Mouse (Mus musculus): ENCODE results near the gene Fam122a. TPM values are rescaled to one million over a fixed set of nuclear protein-coding genes. Genes with fewer than 3 reads are reported as not detected.

Fam122a gene
- polyA plus RNA-seq, 1 experiment from 2014 or later = 50.9 TPM

DNA sequence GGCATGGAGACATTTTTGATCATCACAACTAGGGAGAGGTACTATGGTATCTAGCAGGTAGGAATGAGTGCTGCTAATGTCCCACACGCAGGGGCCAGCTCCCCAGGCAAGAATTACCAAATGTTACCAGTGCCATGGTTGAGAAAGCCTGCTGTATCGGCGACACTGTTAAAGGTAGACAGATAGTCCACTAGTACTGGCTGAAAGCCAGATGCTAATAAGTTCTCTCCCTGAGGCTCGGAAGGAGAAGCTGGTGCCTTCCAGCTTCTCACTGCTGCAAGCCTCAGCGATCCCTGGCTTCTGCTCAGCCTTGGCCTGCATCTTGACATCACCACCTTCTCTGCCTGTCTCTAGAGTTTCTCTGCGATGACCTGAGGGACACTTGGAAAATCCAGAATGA is 32.2 kb upstream of the Fam122a start:
- DNase-seq (ENCODE audit: low spot score) = peak; percentile 66
- Histone ChIP-seq H3K36me3 (no peaks in the 10 kb centered on the region), H3K27ac (no peak overlapping the region; the same call in 1 of the 2 replicates), H3K4me3 (no peak overlapping the region), H3K4me1 (peaks cover 64% of the 10 kb centered on the region), H3K9me3 (no peaks in the 10 kb centered on the region), H3K27me3 (ENCODE audit: insufficient read depth, poor library complexity, severe bottlenecking) (no peaks in the 10 kb centered on the region)
- 77% methylated on average over 6 of the region's 6 CpGs for WGBS

DNA sequence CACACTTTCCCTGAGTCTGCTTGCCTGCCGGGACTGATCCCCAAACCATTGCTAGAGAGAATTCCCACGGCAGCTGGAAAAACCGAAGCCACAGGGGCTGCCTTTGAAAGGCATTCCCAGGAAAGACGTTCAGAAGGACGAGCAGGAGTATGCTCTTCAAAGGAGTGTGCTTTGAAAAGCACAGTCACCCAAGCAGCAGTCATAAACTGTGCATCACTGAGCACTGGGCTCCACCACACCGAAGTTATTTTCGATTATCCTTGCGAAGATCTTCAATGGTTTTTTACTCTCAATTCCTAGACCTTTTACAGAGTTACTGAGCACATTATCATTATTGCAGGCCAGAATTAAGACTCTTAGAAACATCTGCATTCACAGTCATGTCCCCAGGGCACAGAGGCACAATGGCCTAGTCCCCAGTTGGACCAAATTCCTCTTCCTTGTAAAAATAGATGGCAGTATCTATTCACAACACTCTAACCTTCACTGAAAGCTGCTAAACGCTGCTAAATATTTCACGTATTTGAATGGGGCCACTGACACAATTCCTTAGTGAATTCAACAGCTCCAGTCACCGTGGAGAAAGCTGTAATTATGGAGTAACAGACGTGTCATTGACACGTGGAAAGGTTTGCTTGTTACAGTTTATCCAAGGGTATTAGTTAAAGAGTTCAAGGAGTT is 31.1 kb upstream of the Fam122a start:
- H3K4me3 ChIP-seq = no peak overlapping the region
- H3K4me1 ChIP-seq = peaks cover 55% of the 10 kb centered on the region
- H3K27ac ChIP-seq = no peak overlapping the region
- DNase-seq (ENCODE audit: low spot score) = peak; percentile 57
- H3K27me3 ChIP-seq (ENCODE audit: insufficient read depth, poor library complexity, severe bottlenecking) = no peaks in the 10 kb centered on the region
- no peaks in the 10 kb centered on the region for H3K9me3 ChIP-seq
- H3K36me3 ChIP-seq = no peaks in the 10 kb centered on the region
- WGBS = 57% methylated on average over 13 of the region's 13 CpGs

DNA sequence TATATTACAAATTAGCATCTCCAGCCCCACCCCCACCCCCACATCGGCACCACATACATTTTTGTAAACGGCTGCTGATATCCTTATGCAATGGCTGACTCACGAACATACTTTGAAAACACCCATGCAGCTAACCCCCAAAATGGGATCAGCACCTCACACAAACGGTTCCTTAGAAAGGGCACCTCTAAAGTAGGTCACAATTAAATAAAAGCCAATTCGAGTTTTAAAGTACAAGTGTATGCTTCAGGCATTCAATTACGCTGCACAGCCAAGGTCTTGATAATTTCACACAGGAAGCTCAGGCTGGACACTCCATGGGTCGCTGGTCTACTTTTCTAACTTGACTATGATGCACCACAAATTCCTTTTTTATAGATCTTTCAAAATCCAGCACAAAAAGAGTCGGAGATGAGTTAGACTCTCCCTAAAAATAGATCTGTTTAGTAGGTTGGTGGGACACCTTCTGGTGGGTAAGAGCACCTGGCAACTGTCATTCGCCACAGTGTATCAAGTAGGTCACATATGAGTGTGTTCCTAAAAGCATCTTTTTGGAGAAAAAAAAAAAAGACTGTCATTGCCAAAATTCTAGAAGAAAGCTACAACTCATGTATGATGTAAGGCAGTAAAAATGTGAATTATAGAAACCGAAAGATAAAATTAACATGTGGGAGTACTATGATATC is 25.7 kb upstream of the Fam122a start:
- Histone ChIP-seq H3K27ac (no peak overlapping the region), H3K27me3 (ENCODE audit: insufficient read depth, poor library complexity, severe bottlenecking) (no peaks in the 10 kb centered on the region), H3K9me3 (no peaks in the 10 kb centered on the region), H3K4me1 (peaks cover 20% of the 10 kb centered on the region), H3K4me3 (no peak overlapping the region), H3K36me3 (no peaks in the 10 kb centered on the region)
- peak; percentile 56 for DNase-seq (ENCODE audit: low spot score)
- WGBS = 76% methylated on average over 10 of the region's 10 CpGs

- Histone ChIP-seq H3K36me3 (no peaks in the 10 kb centered on the region), H3K4me3 (no peak overlapping the region), H3K27me3 (ENCODE audit: insufficient read depth, poor library complexity, severe bottlenecking) (no peaks in the 10 kb centered on the region), H3K27ac (0 out of 2 replicates have a peak overlapping the region, but pooled peaks have one; percentile 22), H3K4me1 (peaks cover 21% of the 10 kb centered on the region; the same call in 1 of the 2 replicates), H3K9me3 (no peaks in the 10 kb centered on the region)
- peak; percentile 57 for DNase-seq (ENCODE audit: low spot score)
These were observed 24.4 kb upstream of the Fam122a start for GRCm38 (mm10) chr19:24501525-24501924.

- Histone ChIP-seq H3K27ac (no peak overlapping the region), H3K27me3 (ENCODE audit: insufficient read depth, poor library complexity, severe bottlenecking) (no peaks in the 10 kb centered on the region), H3K4me1 (peaks cover 16% of the 10 kb centered on the region; the same call in 1 of the 2 replicates), H3K9me3 (no peaks in the 10 kb centered on the region), H3K4me3 (no peak overlapping the region), H3K36me3 (no peaks in the 10 kb centered on the region)
- whole genome bisulfite sequencing = 86% methylated on average over 5 of the region's 5 CpGs
- no peak for DNase-seq (ENCODE audit: low spot score)
These were observed 23.3 kb upstream of the Fam122a start for GRCm38 (mm10) chr19:24500431-24500830.

DNA sequence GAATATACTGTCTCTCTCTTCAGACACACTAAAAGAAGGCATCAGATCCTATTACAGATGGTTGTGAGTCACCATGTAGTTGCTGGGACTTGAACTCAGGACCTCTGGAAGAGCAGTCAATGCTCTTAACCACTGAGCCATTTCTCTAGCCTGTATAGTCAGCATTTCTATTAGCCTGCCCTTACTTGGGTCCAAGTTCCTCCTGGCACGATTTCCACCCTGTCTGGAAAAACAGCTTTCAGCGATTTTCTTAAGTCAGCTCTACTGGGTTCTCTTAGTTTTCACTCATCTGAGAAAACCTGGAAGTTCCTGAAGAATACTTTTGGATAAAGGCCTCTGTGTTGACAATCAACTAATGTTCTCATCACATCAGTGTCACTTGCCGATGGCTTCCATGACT is 22.1 kb upstream of the Fam122a start:
- Histone ChIP-seq H3K36me3 (no peaks in the 10 kb centered on the region), H3K4me3 (no peak overlapping the region), H3K27me3 (ENCODE audit: insufficient read depth, poor library complexity, severe bottlenecking) (no peaks in the 10 kb centered on the region), H3K4me1 (peaks cover 16% of the 10 kb centered on the region; the same call in 1 of the 2 replicates), H3K27ac (no peak overlapping the region), H3K9me3 (no peaks in the 10 kb centered on the region)
- DNase-seq (ENCODE audit: low spot score) = peak; percentile 0
- 83% methylated on average over 3 of the region's 3 CpGs for WGBS

DNA sequence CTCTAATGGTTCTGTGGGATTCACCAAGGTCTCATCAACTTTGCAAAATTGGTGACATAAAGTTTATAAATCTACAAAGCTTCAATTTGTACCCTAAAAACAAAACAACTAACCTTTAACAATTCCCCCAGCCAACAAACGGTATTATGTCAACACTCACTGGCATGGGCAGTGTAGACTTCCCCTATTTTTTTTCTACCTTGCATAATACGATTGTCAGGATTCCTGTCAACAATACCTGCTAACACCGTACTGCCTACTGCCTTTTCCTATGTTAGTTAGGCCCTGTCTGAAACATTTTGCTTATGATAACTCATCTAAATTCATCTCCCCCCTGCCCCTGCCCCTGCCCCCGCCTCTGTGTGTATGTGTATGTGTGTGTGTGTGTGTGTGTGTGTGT is 16.7 kb upstream of the Fam122a start:
- H3K27ac ChIP-seq = no peak overlapping the region
- no peak for DNase-seq (ENCODE audit: low spot score)
- 82% methylated on average over 4 of the region's 4 CpGs for WGBS
- no peaks in the 10 kb centered on the region for H3K9me3 ChIP-seq
- H3K27me3 ChIP-seq (ENCODE audit: insufficient read depth, poor library complexity, severe bottlenecking) = no peaks in the 10 kb centered on the region
- H3K4me1 ChIP-seq = peaks cover 34% of the 10 kb centered on the region
- H3K36me3 ChIP-seq = no peaks in the 10 kb centered on the region
- no peak overlapping the region for H3K4me3 ChIP-seq

GRCm38 (mm10) chr19:24491824-24492223 is 14.7 kb upstream of the Fam122a start:
- DNase-seq (ENCODE audit: low spot score) = no peak
- Histone ChIP-seq H3K27ac (no peak overlapping the region), H3K4me1 (peaks cover 33% of the 10 kb centered on the region), H3K27me3 (ENCODE audit: insufficient read depth, poor library complexity, severe bottlenecking) (no peaks in the 10 kb centered on the region), H3K36me3 (no peaks in the 10 kb centered on the region), H3K9me3 (no peaks in the 10 kb centered on the region), H3K4me3 (no peak overlapping the region)
- WGBS = 62% methylated on average over 3 of the region's 3 CpGs

GRCm38 (mm10) chr19:24490275-24490674 is 13.1 kb upstream of the Fam122a start:
- WGBS = 38% methylated on average over 5 of the region's 5 CpGs
- H3K4me3 ChIP-seq = no peak overlapping the region
- 0 out of 2 replicates have a peak overlapping the region, but pooled peaks have one; percentile 37 for H3K27ac ChIP-seq

DNA sequence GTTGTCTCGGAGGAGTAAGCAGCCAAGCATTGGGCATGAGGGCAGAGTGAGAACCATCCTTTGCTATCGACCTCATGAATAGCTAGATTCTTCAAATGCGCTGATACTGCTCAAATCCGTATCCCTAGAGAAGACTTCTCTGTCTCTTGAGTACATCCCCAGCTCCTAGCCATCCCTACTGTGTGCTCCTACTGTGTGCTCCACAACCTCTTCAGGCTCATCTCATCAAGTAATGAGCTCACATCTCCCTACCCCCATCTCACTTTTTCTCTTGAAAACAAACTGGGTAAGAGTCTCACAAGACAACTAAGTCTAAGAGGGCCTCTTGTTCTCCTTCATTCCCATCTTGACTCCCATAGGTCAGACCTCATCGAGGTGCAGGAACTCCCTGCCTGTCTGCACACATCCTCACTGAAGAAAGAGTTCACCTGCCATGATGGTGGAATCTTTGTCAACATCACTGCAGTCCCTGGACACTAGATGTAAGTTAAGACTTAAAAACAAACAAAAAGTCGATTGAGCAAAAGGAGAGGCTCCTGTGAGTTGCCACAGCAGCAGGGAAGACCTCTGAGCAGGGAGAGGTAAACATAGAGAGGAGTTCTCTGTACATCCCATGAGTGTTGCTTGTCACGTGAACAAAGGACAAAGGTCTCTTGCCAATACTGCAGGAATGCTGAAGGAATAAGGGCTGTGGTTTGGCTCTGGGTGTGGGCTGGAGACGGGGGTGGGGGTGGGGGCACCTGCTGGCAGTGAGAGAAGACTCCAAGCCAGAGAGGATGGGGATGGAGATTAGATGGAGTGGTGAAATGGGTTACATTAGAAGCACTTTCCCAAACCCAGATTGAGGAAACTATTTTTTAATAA is 9.5 kb upstream of the Fam122a start:
- Histone ChIP-seq H3K4me3 (no peak overlapping the region), H3K36me3 (no peaks in the 10 kb centered on the region), H3K4me1 (peaks cover 36% of the 10 kb centered on the region), H3K9me3 (no peaks in the 10 kb centered on the region), H3K27ac (peak overlapping the region; percentile 49; the same call in 1 of the 2 replicates), H3K27me3 (ENCODE audit: insufficient read depth, poor library complexity, severe bottlenecking) (no peaks in the 10 kb centered on the region)
- no peak for DNase-seq (ENCODE audit: low spot score)
- 75% methylated on average over 8 of the region's 8 CpGs for WGBS

More at GRCm38 (mm10) chr19:24490275-24490674, 13.1 kb upstream of the Fam122a start:
- Histone ChIP-seq H3K36me3 (no peaks in the 10 kb centered on the region), H3K27me3 (ENCODE audit: insufficient read depth, poor library complexity, severe bottlenecking) (no peaks in the 10 kb centered on the region), H3K9me3 (no peaks in the 10 kb centered on the region), H3K4me1 (peaks cover 36% of the 10 kb centered on the region)
- DNase-seq (ENCODE audit: low spot score) = no peak

DNA sequence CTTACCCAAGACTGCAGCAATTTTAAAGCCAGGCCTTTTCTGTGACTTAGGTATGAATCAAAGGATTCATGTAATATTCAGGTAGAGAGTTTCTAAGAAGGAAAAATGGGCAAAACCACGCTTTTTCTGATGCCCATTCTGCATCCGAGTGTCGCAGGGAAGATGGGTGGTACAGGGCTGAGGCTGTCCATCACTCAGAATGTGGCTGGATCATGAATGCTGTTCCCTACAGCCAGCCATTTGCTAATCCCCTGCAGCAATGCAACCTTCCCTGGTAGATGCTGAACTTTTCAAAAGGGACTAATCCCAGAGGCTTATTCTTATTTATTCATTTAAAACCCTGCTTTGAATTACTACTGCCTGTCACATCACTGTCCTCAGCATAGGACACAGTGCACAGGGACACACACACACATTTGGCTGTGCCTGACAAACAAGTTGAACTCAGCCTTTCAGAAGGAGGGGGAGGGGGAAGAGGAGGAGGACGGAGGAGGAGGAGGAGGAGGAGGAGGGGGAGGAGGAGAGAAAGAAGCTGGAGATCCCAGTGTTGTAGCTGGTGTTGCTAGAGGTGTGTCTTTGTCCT is 7.5 kb upstream of the Fam122a start:
- Histone ChIP-seq H3K9me3 (no peaks in the 10 kb centered on the region), H3K36me3 (no peaks in the 10 kb centered on the region), H3K27me3 (ENCODE audit: insufficient read depth, poor library complexity, severe bottlenecking) (no peaks in the 10 kb centered on the region), H3K27ac (no peak overlapping the region), H3K4me1 (peaks cover 19% of the 10 kb centered on the region), H3K4me3 (no peak overlapping the region)
- DNase-seq (ENCODE audit: low spot score) = no peak
- WGBS = 58% methylated on average over 4 of the region's 4 CpGs

GRCm38 (mm10) chr19:24480916-24481315 is 3.8 kb upstream of the Fam122a start:
- no peak for DNase-seq (ENCODE audit: low spot score)

More at GRCm38 (mm10) chr19:24480916-24481315, 3.8 kb upstream of the Fam122a start:
- no peaks in the 10 kb centered on the region for H3K9me3 ChIP-seq
- no peaks in the 10 kb centered on the region for H3K27me3 ChIP-seq (ENCODE audit: insufficient read depth, poor library complexity, severe bottlenecking)
- H3K4me3 ChIP-seq = no peak overlapping the region
- WGBS = 67% methylated on average over 2 of the region's 2 CpGs
- H3K36me3 ChIP-seq = no peaks in the 10 kb centered on the region
- no peak overlapping the region for H3K27ac ChIP-seq
- H3K4me1 ChIP-seq = peaks cover 16% of the 10 kb centered on the region

All from heart, embryonic 10.5 days (tissue).